Mouse (Mus musculus): ENCODE results near the gene Gorab.

- TF ChIP-seq CTCF (IDR thresholded peaks at IDR 0.05; ENCODE audit: low read depth, low read length) (no peak), GATA1 (IDR thresholded peaks at IDR 0.05; ENCODE audit: borderline replicate concordance, low read length) (no peak), POLR2AphosphoS5 (IDR thresholded peaks at IDR 0.05; ENCODE audit: insufficient replicate concordance, low read depth, low read length) (no peak), TAL1 (conservative IDR thresholded peaks at IDR 0.05; ENCODE audit: low read depth, low read length) (no peak)
Observed at GRCm38 (mm10) chr1:163403498-163404126, at the start of gene Gorab.

All from G1E (cell line).